Mouse (Mus musculus) megakaryocyte progenitor cell, adult 5-6 weeks (primary cell): ENCODE measurements at regions not wholly inside any gene's neighbourhood (a gene's known extent, or its start where the extent isn't known, plus 50 kb on each side); places are given as distances from the start of the nearest gene placed in this dataset.

Experiments
- ATAC-seq: replicated peaks from 2 replicates; pipeline ENCODE4 v1.8.0; 2016; ENCODE audit warnings: mild to moderate bottlenecking, moderate TSS enrichment, inconsistent platforms; ENCODE audit not compliant: poor library complexity

GRCm38 (mm10) chr6:78599751-78600150 lies 131.1 kb upstream of the Reg3g start:
- ATAC-seq = no peak

- no peak for ATAC-seq
These were observed 101.4 kb upstream of the Reg3g start for GRCm38 (mm10) chr6:78570000-78570597.

- ATAC-seq = no peak
These were observed 84.5 kb upstream of the Reg3g start for GRCm38 (mm10) chr6:78553008-78553698.

- no peak for ATAC-seq
These were observed 83.7 kb upstream of the Reg3g start for GRCm38 (mm10) chr6:78552353-78552698.

GRCm38 (mm10) chr6:78551666-78552352 lies 83.1 kb upstream of the Reg3g start:
- no peak for ATAC-seq

- no peak for ATAC-seq
These were observed 79.8 kb upstream of the Reg3g start for GRCm38 (mm10) chr6:78548476-78548875.

GRCm38 (mm10) chr6:78547721-78548120 lies 79.0 kb upstream of the Reg3g start:
- no peak for ATAC-seq

- ATAC-seq = peak; percentile 75
These were observed 75.6 kb upstream of the Reg3g start for GRCm38 (mm10) chr6:78544238-78544637.

- no peak for ATAC-seq
These were observed 68.8 kb upstream of the Reg3g start for GRCm38 (mm10) chr6:78537476-78537875.

GRCm38 (mm10) chr6:78526986-78527762 lies 58.5 kb upstream of the Reg3g start:
- no peak for ATAC-seq
